15 mouse cellular contexts compared by ENCODE assay signal in genomic region chr12:69785471-69785870, GRCm38 (mm10). TPM values are rescaled to one million over a fixed set of nuclear protein-coding genes. Genes with fewer than 3 reads are reported as not detected.
"Had no signal": no experiment of that assay in that cellular context is flagged by ENCODE, and none has a peak within 500 bp of the region (broad histone marks: within the 10 kb centered on the region; RNA-seq: fewer than 3 reads in every experiment).

No protein-coding gene starts in this region.

- H3K9ac ChIP-seq: limb, embryonic 12.5 days; limb, embryonic 15.5 days had no signal

- H3K9me3 ChIP-seq: limb, embryonic 12.5 days; limb, embryonic 15.5 days had no signal

- H3K27ac ChIP-seq: kidney, postnatal 0 days; left cerebral cortex, adult 2 months; limb, embryonic 12.5 days; limb, embryonic 15.5 days had no signal

- H3K36me3 ChIP-seq: limb, embryonic 12.5 days; limb, embryonic 15.5 days had no signal

- H3K4me3 ChIP-seq: left cerebral cortex, adult 2 months; limb, embryonic 12.5 days; limb, embryonic 15.5 days had no signal

- ATAC-seq: inflammation-experienced regulatory T-cells, adult 6 months had no signal

- H3K4me2 ChIP-seq: limb, embryonic 12.5 days; limb, embryonic 15.5 days; midbrain, embryonic 11.5 days had no signal

- DNase-seq: kidney, adult 18-20 months; kidney, postnatal 36 days; layer of hippocampus, postnatal 36 days; lung, adult 2 months; lung, postnatal 14 days; lung, postnatal 4 days; midbrain, embryonic 14.5 days; thymus, postnatal 25 days had no signal

RNA-seq across cellular contexts. Expression of gene Cdkl1, which starts 5.6 kb away (rescaled TPM):
- total RNA-seq: megakaryocyte progenitor cell, adult 5-6 weeks had no signal
- polyA plus RNA-seq: inflammation-experienced regulatory T-cells, adult 6 months had no signal
